Mouse (Mus musculus) E14TG2a.4 (cell line): ENCODE data around the gene Ttc24.

Source experiments
- H3K27me3 ChIP-seq: 2 replicates; pipeline ENCODE4 v1.6.1; 2014; ENCODE audit warnings: low read length, control low read depth; ENCODE audit not compliant: insufficient read depth
- H3K36me3 ChIP-seq: 2 replicates; pipeline ENCODE4 v1.6.1; 2014; ENCODE audit warnings: low read length, control low read depth; ENCODE audit not compliant: insufficient read depth
- H3K4me1 ChIP-seq: replicated peaks from 2 replicates; pipeline ENCODE4 v1.6.1; 2014; ENCODE audit warnings: low read depth, low read length, control low read depth
- H3K4me3 ChIP-seq: replicated peaks from 2 replicates; pipeline ENCODE4 v1.5.1; 2014; ENCODE audit warnings: mild to moderate bottlenecking, low read length
- H3K9me3 ChIP-seq: 2 replicates; pipeline ENCODE4 v1.6.1; 2014; ENCODE audit warnings: low read length, control low read depth
- CTCF ChIP-seq: conservative IDR thresholded peaks from 2 replicates; pipeline ENCODE4 v1.5.1; 2014; ENCODE audit warnings: low read length
- NANOG ChIP-seq: IDR thresholded peaks from 2 replicates; pipeline ENCODE4 v1.6.1; 2014; ENCODE audit warnings: borderline replicate concordance, low read length, mixed read lengths
- POU5F1 ChIP-seq: IDR thresholded peaks from 2 replicates; pipeline ENCODE4 v1.6.1; 2014; ENCODE audit warnings: low read length, borderline replicate concordance

Gene Ttc24

GRCm38 (mm10) chr3:88102611-88103010, 24.5 kb upstream of the Ttc24 start:
- TF ChIP-seq NANOG (no peak), CTCF (no peak), POU5F1 (no peak)
- no peaks in the 10 kb centered on the region for H3K27me3 ChIP-seq
- peaks cover 11% of the 10 kb centered on the region for H3K4me1 ChIP-seq

DNA sequence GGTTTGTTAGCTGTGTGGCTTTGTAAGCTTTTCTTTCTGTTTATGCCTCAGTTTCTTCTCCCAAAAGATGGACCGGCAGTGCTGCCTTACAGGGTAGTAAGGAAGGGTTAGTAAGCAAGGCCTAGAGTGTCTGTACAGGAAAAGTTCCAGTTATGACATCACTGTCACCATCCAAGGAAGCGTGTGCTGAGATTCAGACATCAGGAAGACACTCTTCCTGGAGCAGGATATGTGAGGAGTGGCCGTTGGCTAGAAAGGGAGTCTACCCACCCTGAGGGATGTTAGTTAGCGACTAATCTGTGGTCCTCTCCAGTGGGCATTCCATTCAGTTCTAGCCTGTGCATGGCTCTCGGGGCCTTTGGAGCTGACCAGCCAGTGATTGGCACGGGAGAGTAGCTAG, 24.1 kb upstream of the Ttc24 start:
- Histone ChIP-seq H3K4me3 (no peak overlapping the region), H3K27me3 (no peaks in the 10 kb centered on the region), H3K9me3 (no peaks in the 10 kb centered on the region), H3K36me3 (peaks cover 99% of the 10 kb centered on the region), H3K4me1 (peaks cover 11% of the 10 kb centered on the region)
- TF ChIP-seq NANOG, result no peak
- TF ChIP-seq POU5F1, result no peak
- no peak for TF ChIP-seq CTCF

More at GRCm38 (mm10) chr3:88102611-88103010, 24.5 kb upstream of the Ttc24 start:
- Histone ChIP-seq H3K36me3 (peaks cover 99% of the 10 kb centered on the region), H3K4me3 (no peak overlapping the region), H3K9me3 (no peaks in the 10 kb centered on the region)

DNA sequence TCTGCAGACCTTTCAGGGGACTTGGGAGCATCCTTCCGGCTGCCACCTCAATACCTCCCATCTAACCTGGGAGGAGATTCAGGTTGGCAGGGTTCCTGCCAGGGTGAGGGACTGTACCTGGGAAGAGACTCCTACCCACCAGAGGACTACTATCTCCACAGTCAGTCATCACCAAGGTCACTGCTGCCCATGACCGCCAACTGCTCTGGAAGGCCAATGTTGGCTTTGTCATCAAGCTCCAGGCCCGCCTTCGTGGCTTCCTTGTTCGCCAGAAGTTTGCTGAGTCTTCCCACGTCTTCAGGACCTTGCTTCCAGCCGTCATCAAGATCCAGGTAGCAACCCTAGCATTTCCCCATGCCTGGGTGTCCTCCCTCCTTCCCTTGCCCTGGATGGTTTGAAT, 23.6 kb upstream of the Ttc24 start:
- Histone ChIP-seq H3K4me3 (no peak overlapping the region), H3K9me3 (no peaks in the 10 kb centered on the region), H3K27me3 (no peaks in the 10 kb centered on the region), H3K4me1 (peaks cover 11% of the 10 kb centered on the region), H3K36me3 (peaks cover 99% of the 10 kb centered on the region)
- TF ChIP-seq CTCF, result no peak
- no peak for TF ChIP-seq NANOG
- no peak for TF ChIP-seq POU5F1

DNA sequence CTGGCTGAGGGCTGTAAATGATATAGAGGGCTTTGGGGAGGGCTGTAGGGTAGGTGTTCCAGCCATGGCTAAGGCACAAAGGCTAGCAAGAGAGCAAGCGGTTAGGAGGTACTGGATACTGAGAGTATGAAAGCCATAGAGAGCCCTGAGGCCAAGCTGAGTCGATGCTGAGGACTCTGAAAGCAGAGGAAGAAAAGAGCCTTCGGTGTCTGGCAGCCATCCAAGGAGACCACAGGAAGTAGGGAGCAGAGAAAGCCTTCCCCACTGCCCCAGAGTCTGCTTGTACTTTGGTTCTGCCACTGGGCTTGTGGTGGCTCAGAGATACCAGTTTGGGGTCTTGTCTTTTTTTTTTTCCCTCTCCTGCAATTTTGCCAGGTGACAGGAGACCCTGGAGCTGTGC, 22.1 kb upstream of the Ttc24 start:
- Histone ChIP-seq H3K36me3 (peaks cover 99% of the 10 kb centered on the region), H3K27me3 (no peaks in the 10 kb centered on the region), H3K4me1 (peaks cover 11% of the 10 kb centered on the region), H3K4me3 (no peak overlapping the region), H3K9me3 (no peaks in the 10 kb centered on the region)
- TF ChIP-seq CTCF, result no peak
- TF ChIP-seq POU5F1, result no peak
- no peak for TF ChIP-seq NANOG

DNA sequence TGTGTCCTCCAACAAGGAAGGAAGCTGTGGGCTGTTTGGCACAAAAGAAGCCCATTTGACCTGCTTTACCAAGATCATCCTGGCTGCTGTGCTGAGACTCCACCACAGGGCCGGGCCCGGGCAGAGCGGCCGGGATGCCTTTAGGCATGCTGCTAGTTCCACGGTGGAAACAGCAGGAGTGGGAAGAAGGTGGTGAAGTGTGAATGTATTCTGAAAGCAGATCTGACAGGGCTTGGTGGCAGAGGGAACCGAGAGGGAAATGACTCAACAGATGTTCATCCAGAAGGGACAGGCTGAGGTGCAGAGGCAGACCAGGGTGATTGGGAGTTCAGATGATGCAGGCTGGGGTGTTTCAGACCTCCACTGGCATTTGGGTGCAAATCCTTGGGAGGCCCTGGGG, 19.6 kb upstream of the Ttc24 start:
- H3K36me3 ChIP-seq, result peaks cover 99% of the 10 kb centered on the region
- H3K4me1 ChIP-seq, result no peaks in the 10 kb centered on the region
- H3K27me3 ChIP-seq, result no peaks in the 10 kb centered on the region
- no peak for TF ChIP-seq NANOG
- TF ChIP-seq CTCF, result no peak
- TF ChIP-seq POU5F1, result no peak
- no peaks in the 10 kb centered on the region for H3K9me3 ChIP-seq
- no peak overlapping the region for H3K4me3 ChIP-seq

- H3K4me3 ChIP-seq, result no peak overlapping the region
- TF ChIP-seq NANOG, result no peak
- no peak for TF ChIP-seq POU5F1
- no peak for TF ChIP-seq CTCF
- no peaks in the 10 kb centered on the region for H3K27me3 ChIP-seq
- H3K36me3 ChIP-seq, result peaks cover 100% of the 10 kb centered on the region
- no peaks in the 10 kb centered on the region for H3K4me1 ChIP-seq
- no peaks in the 10 kb centered on the region for H3K9me3 ChIP-seq
Measured at GRCm38 (mm10) chr3:88094126-88094525, 16.0 kb upstream of the Ttc24 start.

GRCm38 (mm10) chr3:88090616-88091015, 12.5 kb upstream of the Ttc24 start:
- no peaks in the 10 kb centered on the region for H3K27me3 ChIP-seq
- peaks cover 4% of the 10 kb centered on the region; the same call in 1 of the 2 replicates for H3K4me1 ChIP-seq
- H3K9me3 ChIP-seq, result no peaks in the 10 kb centered on the region
- H3K36me3 ChIP-seq, result peaks cover 95% of the 10 kb centered on the region
- no peak for TF ChIP-seq CTCF
- no peak for TF ChIP-seq NANOG
- TF ChIP-seq POU5F1, result no peak
- no peak overlapping the region for H3K4me3 ChIP-seq

DNA sequence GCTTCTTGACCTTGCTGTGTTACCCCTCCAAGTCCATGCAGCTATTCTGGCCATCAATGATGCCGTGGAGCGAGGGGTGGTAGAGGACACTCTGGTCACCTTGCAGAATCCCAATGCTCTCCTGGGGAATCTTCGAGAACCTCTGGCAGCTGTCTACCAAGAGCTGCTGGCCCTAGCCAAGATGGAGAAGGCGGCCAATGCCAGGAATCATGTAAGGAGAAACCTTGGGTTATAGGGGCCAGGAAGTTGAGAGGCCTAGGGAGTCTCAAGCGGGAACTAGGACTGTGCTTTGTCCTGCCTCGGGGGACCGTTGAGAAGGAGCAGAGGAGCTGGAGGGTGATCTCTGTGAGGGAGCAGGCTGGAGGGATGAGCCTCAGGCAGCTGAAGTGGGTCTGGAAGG, 12.0 kb upstream of the Ttc24 start:
- TF ChIP-seq CTCF (no peak), NANOG (no peak), POU5F1 (no peak)
- Histone ChIP-seq H3K4me3 (no peak overlapping the region), H3K36me3 (peaks cover 94% of the 10 kb centered on the region), H3K4me1 (peaks cover 4% of the 10 kb centered on the region; the same call in 1 of the 2 replicates), H3K27me3 (no peaks in the 10 kb centered on the region), H3K9me3 (no peaks in the 10 kb centered on the region)

GRCm38 (mm10) chr3:88087688-88088087, 9.6 kb upstream of the Ttc24 start:
- TF ChIP-seq CTCF (peak; percentile 80), POU5F1 (no peak)
- Histone ChIP-seq H3K9me3 (no peaks in the 10 kb centered on the region), H3K4me1 (peaks cover 22% of the 10 kb centered on the region), H3K4me3 (no peak overlapping the region), H3K36me3 (peaks cover 85% of the 10 kb centered on the region), H3K27me3 (no peaks in the 10 kb centered on the region)

DNA sequence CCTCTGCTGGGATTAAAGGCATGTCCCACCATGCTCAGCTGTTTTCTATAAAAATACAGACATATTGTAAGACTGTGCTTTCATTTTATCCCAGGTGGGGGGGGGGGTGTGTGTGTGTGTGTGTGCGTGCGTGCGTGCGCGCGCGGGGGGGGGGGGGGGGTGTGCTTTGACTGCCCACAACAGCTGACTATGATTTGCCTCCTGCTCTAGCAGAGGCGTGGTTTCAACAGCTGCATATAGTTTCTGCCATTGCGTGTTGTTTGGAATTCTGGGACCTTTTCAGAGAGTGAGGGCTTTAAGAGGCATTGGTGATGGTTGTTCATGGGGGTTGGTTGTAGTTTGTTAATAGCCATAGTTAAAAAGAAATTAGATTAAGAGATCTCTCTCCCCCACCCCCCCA, 7.4 kb upstream of the Ttc24 start:
- Histone ChIP-seq H3K9me3 (no peaks in the 10 kb centered on the region), H3K4me1 (peaks cover 33% of the 10 kb centered on the region), H3K36me3 (peaks cover 63% of the 10 kb centered on the region), H3K4me3 (no peak overlapping the region), H3K27me3 (no peaks in the 10 kb centered on the region)
- TF ChIP-seq CTCF (no peak), NANOG (no peak), POU5F1 (no peak)
